In the genomic region with DNA sequence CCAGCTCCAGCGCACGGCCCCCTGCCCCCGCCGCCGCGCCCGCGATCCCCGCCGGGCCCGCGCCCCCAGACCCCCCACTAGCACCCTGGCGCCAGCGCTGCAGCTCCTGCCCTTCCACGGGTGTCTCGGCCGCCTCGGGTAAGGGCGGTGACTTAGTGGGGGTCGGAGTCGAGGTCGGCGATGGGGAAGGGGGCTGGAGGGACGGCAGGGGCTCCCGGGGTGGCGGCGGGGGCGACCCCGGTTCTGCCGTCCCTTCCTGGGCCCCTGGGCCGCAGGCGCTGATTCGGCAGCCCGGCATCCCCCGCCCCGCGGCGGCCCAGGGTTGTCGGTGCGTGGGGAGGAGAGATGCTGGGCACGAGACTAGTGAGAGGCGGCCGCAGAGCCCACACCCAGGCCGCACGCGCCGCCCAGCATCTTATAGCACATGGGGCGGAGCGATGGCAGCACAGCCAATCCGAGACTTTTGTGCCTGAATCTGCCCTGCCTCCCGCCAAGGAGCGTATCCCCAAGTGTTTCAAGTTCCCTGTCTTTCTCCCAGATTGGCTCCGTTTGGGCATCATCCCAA, we compare ENCODE assay signal across 8 mouse cellular contexts. TPM values are rescaled to one million over a fixed set of nuclear protein-coding genes. Genes with fewer than 3 reads are reported as not detected.
DNase-seq lines count a peak whose midpoint lies in the region; ATAC-seq and TF ChIP-seq lines count a peak whose summit lies in the region.

Gene Trnp1, minus strand, starts transcription at position 391 of the 565 bp plus-strand sequence.

- no peak for TF ChIP-seq CTCF in kidney, adult 2 months (conservative IDR thresholded peaks at IDR 0.05; ENCODE audit: insufficient read depth, insufficient read length, low read depth, low read length)

- H3K4me3 ChIP-seq in kidney, adult 2 months (ENCODE audit: insufficient read depth, low read depth, low read length) = peak within 1 kb of the TSS; percentile 59
- peak within 1 kb of the TSS; percentile 78 for H3K4me3 ChIP-seq in limb, embryonic 10.5 days
- H3K4me3 ChIP-seq in midbrain, embryonic 11.5 days (ENCODE audit: low read depth, low read length) = peak within 1 kb of the TSS; percentile 56

- H3K36me3 ChIP-seq in kidney, adult 2 months (ENCODE audit: control insufficient read depth, insufficient read depth, low read length) = no peaks in the 10 kb centered on the region
- H3K36me3 ChIP-seq in limb, embryonic 10.5 days = no peaks in the 10 kb centered on the region
- H3K36me3 ChIP-seq in midbrain, embryonic 11.5 days (ENCODE audit: control insufficient read depth, insufficient read depth, low read length) = no peaks in the 10 kb centered on the region

- H3K9ac ChIP-seq in midbrain, embryonic 11.5 days (ENCODE audit: low read length) = peak within 1 kb of the TSS; percentile 60

- peak; percentile 98 for DNase-seq in heart, adult 11 months
- DNase-seq in heart, adult 8-10 months (ENCODE audit: low spot score) = no peak
- peak; percentile 63 for DNase-seq in embryo, embryonic 11.5 days (ENCODE audit: low read depth, low spot score)
- DNase-seq in heart, adult 18-20 months = peak; percentile 69 to 79
- peak; percentile 60 for DNase-seq in kidney, adult 2 months
- peak; percentile 86 for DNase-seq in limb, embryonic 10.5 days (ENCODE audit: low spot score)
- DNase-seq in midbrain, embryonic 11.5 days (ENCODE audit: low spot score, missing footprints) = peak; percentile 94
- DNase-seq in spleen, postnatal 14 days (ENCODE audit: low spot score in 2 of 2) = peak; percentile 21 to 24

- H3K4me2 ChIP-seq in midbrain, embryonic 11.5 days = peak within 1 kb of the TSS; percentile 99

- no peaks in the 10 kb centered on the region; the same call in 1 of the 2 replicates for H3K27me3 ChIP-seq in kidney, adult 2 months (replicated peaks; ENCODE audit: control insufficient read depth, insufficient read depth, low read length)
- H3K27me3 ChIP-seq in limb, embryonic 10.5 days (ENCODE audit: low read depth, poor library complexity, severe bottlenecking) = peaks cover 100% of the 10 kb centered on the region
- peaks cover 67% of the 10 kb centered on the region for H3K27me3 ChIP-seq in midbrain, embryonic 11.5 days (ENCODE audit: control insufficient read depth, insufficient read depth, low read length)

- H3K9me3 ChIP-seq in limb, embryonic 10.5 days (replicated peaks) = no peaks in the 10 kb centered on the region
- no peaks in the 10 kb centered on the region for H3K9me3 ChIP-seq in midbrain, embryonic 11.5 days (ENCODE audit: control insufficient read depth, low read length)

- 0 out of 2 replicates have a peak, but pooled peaks cover 5% of the 10 kb centered on the region for H3K4me1 ChIP-seq in kidney, adult 2 months (ENCODE audit: control insufficient read depth, insufficient read depth, low read length)
- H3K4me1 ChIP-seq in limb, embryonic 10.5 days = peaks cover 34% of the 10 kb centered on the region
- peaks cover 14% of the 10 kb centered on the region for H3K4me1 ChIP-seq in midbrain, embryonic 11.5 days (ENCODE audit: control insufficient read depth, insufficient read depth, low read length)

- no peak within 1 kb of the TSS for H3K27ac ChIP-seq in kidney, adult 2 months (ENCODE audit: insufficient read depth, low read depth, low read length)
- H3K27ac ChIP-seq in limb, embryonic 10.5 days = peak within 1 kb of the TSS; percentile 79
- H3K27ac ChIP-seq in midbrain, embryonic 11.5 days (ENCODE audit: low read depth, low read length) = no peak within 1 kb of the TSS

- TF ChIP-seq POLR2A in kidney, adult 2 months (IDR thresholded peaks at IDR 0.05; ENCODE audit: low read depth, low read length) = no peak

- peak; percentile 88 for ATAC-seq in midbrain, embryonic 11.5 days (ENCODE audit: low FRiP score)

- under 1% methylated on average over 53 of the region's 53 CpGs for WGBS in kidney, adult 2 months
- under 1% methylated on average over 53 of the region's 53 CpGs for WGBS in limb, embryonic 10.5 days
- WGBS in midbrain, embryonic 11.5 days = under 1% methylated on average over 47 of the region's 53 CpGs

RNA-seq across cellular contexts. Expression of gene Trnp1, which starts in this region (rescaled TPM):
- 1 to 10 TPM; 1.3 to 1.8 (median 1.6) TPM for total RNA-seq in heart, adult 8-10 months (2022)
- 1 to 10 TPM; 2.4 to 2.8 TPM for total RNA-seq in heart, adult 18-20 months (2021)
- polyA plus RNA-seq in kidney, adult 2 months (2012; rRNA removed) = 0.43 and 0.97 TPM in 2 replicates
- 0.46 and 0.65 TPM in 2 replicates for polyA plus RNA-seq in limb, embryonic 10.5 days (2016; fragmentation: Nextera tagmentation; extraction: Ambion mirVana)
- 1.5 TPM in 2 replicates for polyA plus RNA-seq in midbrain, embryonic 11.5 days (2014; fragmentation: Nextera tagmentation; extraction: Ambion mirVana)

Comparison
In these comparisons a context has a peak if more than half of its experiments do, and no peak if none do; other contexts are left out.
1. Peak in DNase-seq and H3K4me3 ChIP-seq in kidney, adult 2 months; RNA of the gene not detected or under 1 TPM.
2. Peak in DNase-seq, H3K4me3 ChIP-seq and H3K27ac ChIP-seq in limb, embryonic 10.5 days; RNA of the gene not detected or under 1 TPM.